Mouse (Mus musculus) kidney, embryonic 16.5 days (tissue): Measurements from ENCODE around the gene Zmym5. TPM values are rescaled to one million over a fixed set of nuclear protein-coding genes. Genes with fewer than 3 reads are reported as not detected.
"Not testable (repeated sequence)": the region's sequence is repeated elsewhere in the genome, so short reads cannot be mapped to it uniquely, and the experiment has no call there.

Experiments
- ATAC-seq: fragments of 200-750 bp; cut with Nextera tagmentation; 2 replicates; pipeline ENCODE4 v1.8.0; 2017; ENCODE audit warnings: moderate TSS enrichment; ENCODE audit not compliant: low FRiP score, low TSS enrichment
- H3K27ac ChIP-seq: fragments of 300-500 bp; sonication (generic); 2 replicates; pipeline ENCODE4 v1.5.1; 2014; ENCODE audit warnings: low read length
- H3K27me3 ChIP-seq: fragments of 300-500 bp; sonication (generic); 2 replicates; pipeline ENCODE4 v1.6.1; 2014; ENCODE audit warnings: low read length, control low read depth, mixed read lengths; ENCODE audit not compliant: insufficient read depth
- H3K36me3 ChIP-seq: fragments of 300-500 bp; sonication (generic); 2 replicates; pipeline ENCODE4 v1.6.1; 2014; ENCODE audit warnings: low read length, control low read depth, mixed read lengths; ENCODE audit not compliant: insufficient read depth
- H3K4me1 ChIP-seq: fragments of 300-500 bp; sonication (generic); 2 replicates; pipeline ENCODE4 v1.6.1; 2014; ENCODE audit warnings: low read length, control low read depth, mixed read lengths; ENCODE audit not compliant: insufficient read depth
- H3K4me2 ChIP-seq: fragments of 300-500 bp; sonication (generic); replicated peaks from 2 replicates; pipeline ENCODE4 v1.6.1; 2014; ENCODE audit warnings: low read depth, low read length
- H3K4me3 ChIP-seq: fragments of 300-500 bp; sonication (generic); 2 replicates; pipeline ENCODE4 v1.5.1; 2014; ENCODE audit warnings: mild to moderate bottlenecking, low read length
- H3K9ac ChIP-seq: fragments of 300-500 bp; sonication (generic); replicated peaks from 2 replicates; pipeline ENCODE4 v1.6.1; 2014; ENCODE audit warnings: low read length
- H3K9me3 ChIP-seq: fragments of 300-500 bp; sonication (generic); 2 replicates; pipeline ENCODE4 v1.6.1; 2016; ENCODE audit warnings: low read length, control low read depth
- WGBS: fragments of 180-500 bp; shearing (Covaris S2); extraction: QIAGEN DNeasy Blood & Tissue Kit; methylation state at CpG from one replicate; pipeline ENCODE4 v1.1.7; 2014; 5-methylcytosine and 5-hydroxymethylcytosine counted together
- polyA plus RNA-seq: library from polyadenylated mRNA; unstranded; fragments of >200 nt; fragmentation: Nextera tagmentation; extraction: Ambion mirVana; gene quantifications from 2 replicates; pipeline ENCODE4 v1.2.1, GENCODE M21; 2015

Zmym5 gene
- 29.2 and 33.5 TPM in 2 replicates for polyA plus RNA-seq

DNA sequence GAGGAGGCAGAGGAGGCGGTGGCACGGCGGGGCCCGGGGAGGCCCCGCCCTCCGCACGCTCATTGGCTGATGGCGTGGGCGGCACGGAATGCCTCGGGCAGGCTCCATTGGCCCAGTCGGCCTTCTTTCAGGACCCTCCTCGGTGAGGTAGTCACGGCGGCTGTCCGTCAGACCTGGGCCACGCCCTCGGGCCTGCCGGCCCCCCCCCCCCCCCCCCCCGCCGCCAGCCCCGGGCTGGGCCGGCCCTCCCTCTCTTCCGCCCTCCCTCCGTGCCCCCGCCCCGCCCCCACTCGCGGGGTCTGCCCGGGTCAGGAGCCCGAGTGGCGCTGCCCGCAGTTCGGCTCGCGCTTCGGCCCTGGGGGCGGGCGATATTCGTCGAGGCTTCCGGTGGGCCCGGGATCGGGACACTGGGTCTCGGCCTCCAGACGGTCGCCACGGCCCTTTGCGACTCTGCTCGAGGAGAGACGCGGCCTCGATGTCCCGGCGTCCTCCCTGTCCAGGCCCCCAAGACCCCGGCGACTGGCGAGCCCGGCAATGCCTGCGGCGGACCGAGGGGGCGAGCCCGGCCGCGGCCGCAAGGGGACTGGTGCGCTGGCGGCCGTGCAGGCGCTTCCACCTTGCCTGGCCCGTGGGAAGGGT lies at the start of gene Zmym5:
TSS of gene Zmym5 (minus strand) at position 16 of the 639 bp plus-strand sequence.
- WGBS, result under 1% methylated on average over 46 of the region's 72 CpGs

DNA sequence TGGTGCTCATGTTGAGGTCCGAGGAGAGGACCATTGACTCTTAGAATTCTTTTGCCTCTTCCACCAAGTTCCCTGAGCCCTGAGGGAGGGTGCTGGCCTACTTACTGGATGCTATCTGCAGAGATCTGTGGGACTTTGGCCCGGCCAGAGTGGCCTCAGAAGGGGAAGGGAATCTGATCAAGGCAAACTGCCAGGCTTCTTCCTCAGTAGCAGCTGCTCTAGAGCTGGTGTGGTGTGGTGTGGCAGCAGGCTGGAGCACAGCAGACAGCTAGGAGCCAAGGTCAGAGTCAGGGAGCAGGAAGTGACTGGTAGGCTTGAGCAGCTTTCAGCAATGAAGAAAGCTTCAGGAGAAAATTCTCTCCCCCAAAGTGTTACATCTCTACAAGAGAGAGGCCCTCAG lies 38.2 kb upstream of the Zmym5 start:
- H3K9ac ChIP-seq, result no peak overlapping the region
- H3K27ac ChIP-seq, result no peak overlapping the region
- no peaks in the 10 kb centered on the region for H3K27me3 ChIP-seq
- no peaks in the 10 kb centered on the region for H3K36me3 ChIP-seq
- peaks cover 15% of the 10 kb centered on the region for H3K9me3 ChIP-seq
- no peaks in the 10 kb centered on the region for H3K4me1 ChIP-seq
- WGBS, result 58% methylated on average over 2 of the region's 2 CpGs
- H3K4me2 ChIP-seq, result no peak overlapping the region
- no peak for ATAC-seq
- no peak overlapping the region for H3K4me3 ChIP-seq

More for the DNA sequence above, at the start of gene Zmym5:
- Histone ChIP-seq H3K9ac (peak within 1 kb of the TSS; percentile 85), H3K27ac (peak within 1 kb of the TSS; percentile 96), H3K4me3 (peak within 1 kb of the TSS; percentile 74), H3K4me1 (peaks cover 23% of the 10 kb centered on the region), H3K4me2 (peak within 1 kb of the TSS; percentile 67)
- H3K9me3 ChIP-seq, H3K36me3 ChIP-seq, H3K27me3 ChIP-seq: not testable (repeated sequence)
- peak; percentile 98 for ATAC-seq

DNA sequence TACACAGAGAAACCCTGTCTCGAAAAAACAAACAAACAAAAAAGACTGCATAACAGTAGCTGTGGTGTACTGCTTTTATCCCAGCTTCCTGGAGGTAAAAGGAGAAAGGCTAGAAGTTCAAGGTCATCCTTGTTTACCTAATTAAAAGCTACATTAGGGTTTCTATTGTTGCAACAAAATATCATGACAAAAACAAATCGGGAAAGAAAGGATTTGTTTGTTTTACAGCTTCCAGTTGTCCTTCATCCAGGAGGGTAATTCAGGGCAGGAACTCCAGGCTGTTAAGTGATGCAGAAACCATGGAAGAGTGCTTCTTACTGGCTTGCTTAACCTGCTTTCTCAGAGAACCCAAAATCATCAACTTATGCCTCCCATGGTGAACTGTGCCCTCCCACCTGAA lies 36.8 kb upstream of the Zmym5 start:
- no peak overlapping the region for H3K27ac ChIP-seq
- ATAC-seq, result no peak
- H3K9me3 ChIP-seq, result peaks cover 4% of the 10 kb centered on the region
- H3K9ac ChIP-seq, result no peak overlapping the region
- H3K4me3 ChIP-seq, result no peak overlapping the region
- 66% methylated on average over 2 of the region's 2 CpGs for WGBS
- no peaks in the 10 kb centered on the region for H3K36me3 ChIP-seq
- no peak overlapping the region for H3K4me2 ChIP-seq
- peaks cover 5% of the 10 kb centered on the region; the same call in 1 of the 2 replicates for H3K4me1 ChIP-seq
- H3K27me3 ChIP-seq, result no peaks in the 10 kb centered on the region

DNA sequence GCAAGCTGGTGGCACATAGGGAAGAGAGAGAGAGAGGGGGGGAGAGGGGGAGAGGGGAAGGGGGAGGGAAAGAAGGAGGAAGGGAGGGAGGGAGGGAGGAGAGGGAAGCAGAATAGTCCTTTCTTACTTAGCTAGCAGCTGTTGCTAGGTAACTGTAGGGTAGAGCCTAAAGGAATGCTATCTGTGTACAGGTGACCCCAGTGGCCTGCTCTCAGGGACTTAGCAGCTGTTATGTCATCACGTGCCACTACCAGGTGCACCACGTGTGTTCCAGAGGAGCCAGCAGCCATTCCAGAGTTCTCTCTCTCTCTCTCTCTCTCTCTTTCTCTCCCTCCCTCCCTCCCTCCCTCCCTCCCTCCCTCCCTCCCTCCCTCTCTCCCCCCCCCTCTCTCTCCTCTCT lies 33.0 kb upstream of the Zmym5 start:
- no peak for ATAC-seq
- peaks cover 5% of the 10 kb centered on the region; the same call in 1 of the 2 replicates for H3K4me1 ChIP-seq
- H3K4me3 ChIP-seq, result no peak overlapping the region
- H3K27ac ChIP-seq, result peak overlapping the region; percentile 57; the same call in 1 of the 2 replicates
- no peaks in the 10 kb centered on the region for H3K27me3 ChIP-seq
- 8% methylated on average over 2 of the region's 2 CpGs for WGBS
- no peak overlapping the region for H3K9ac ChIP-seq
- no peak overlapping the region for H3K4me2 ChIP-seq
- no peaks in the 10 kb centered on the region for H3K36me3 ChIP-seq
- no peaks in the 10 kb centered on the region for H3K9me3 ChIP-seq

DNA sequence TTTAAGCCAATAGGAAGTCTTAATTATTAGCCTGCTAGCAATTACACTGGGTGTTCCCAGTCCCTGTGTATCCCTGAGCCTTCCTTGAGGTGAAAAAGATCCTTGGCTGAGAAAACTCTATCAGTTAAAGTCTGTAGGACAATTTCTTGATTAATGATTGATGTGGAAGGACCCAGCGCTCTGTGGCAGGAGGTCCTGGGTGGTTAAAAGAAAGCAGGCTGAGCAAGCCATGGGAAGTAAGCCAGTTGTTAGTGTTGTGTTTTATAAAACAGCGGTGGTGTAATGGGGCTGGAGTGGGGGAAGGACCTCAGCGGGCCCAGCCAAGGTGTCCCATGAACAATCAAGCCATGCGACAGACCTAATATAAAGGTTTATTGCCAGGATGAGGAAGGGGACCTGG lies 32.5 kb upstream of the Zmym5 start:
- Histone ChIP-seq H3K4me2 (no peak overlapping the region), H3K4me3 (no peak overlapping the region), H3K27me3 (no peaks in the 10 kb centered on the region), H3K4me1 (peaks cover 5% of the 10 kb centered on the region; the same call in 1 of the 2 replicates), H3K9ac (no peak overlapping the region), H3K9me3 (no peaks in the 10 kb centered on the region), H3K36me3 (no peaks in the 10 kb centered on the region), H3K27ac (peak overlapping the region; percentile 57)
- WGBS, result 24% methylated on average over 4 of the region's 4 CpGs
- ATAC-seq, result peak; percentile 82

DNA sequence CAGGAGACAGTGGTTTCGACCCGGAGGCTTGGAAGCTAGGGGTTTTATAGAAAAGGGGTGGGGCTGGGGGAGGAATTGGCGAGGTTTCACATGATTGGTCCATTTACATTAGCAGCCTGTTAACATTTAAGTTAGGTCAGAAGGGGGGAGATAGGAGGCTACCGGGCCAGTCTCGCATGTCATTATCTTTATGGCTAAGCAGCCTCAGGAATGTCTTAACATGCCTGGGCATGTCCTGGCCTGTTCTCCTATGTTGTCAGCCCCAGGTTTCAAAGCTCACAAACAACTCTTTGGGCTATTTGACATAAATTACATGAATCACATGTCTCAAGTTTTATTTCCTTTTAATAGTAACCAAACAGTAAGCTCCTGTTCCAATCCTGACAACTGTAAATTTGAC lies 23.1 kb upstream of the Zmym5 start:
- not testable (repeated sequence) for ATAC-seq, H3K9ac ChIP-seq, H3K9me3 ChIP-seq, H3K27ac ChIP-seq, H3K27me3 ChIP-seq, H3K4me2 ChIP-seq, H3K4me1 ChIP-seq, H3K36me3 ChIP-seq, H3K4me3 ChIP-seq
- 83% methylated on average over 5 of the region's 5 CpGs for WGBS

DNA sequence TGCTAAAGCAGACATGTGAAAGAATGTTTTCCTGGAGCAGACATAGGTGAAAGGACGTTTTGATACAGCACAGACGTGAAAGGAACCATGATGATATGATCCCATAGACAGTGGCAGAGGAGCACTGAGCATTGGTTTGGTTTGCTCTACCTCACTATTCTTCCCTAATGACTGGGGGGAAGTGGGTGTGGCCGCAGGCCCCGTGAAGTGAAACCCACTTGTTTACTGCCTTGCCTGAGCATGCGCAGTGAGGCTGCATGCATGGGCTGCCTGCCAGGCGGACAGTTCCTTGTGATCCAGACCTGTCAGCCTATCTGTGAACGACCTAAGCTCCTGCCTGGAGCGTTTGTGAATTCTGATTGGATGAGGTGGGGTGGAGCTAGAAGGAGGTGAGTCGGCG lies 21.7 kb upstream of the Zmym5 start:
- H3K9me3 ChIP-seq, ATAC-seq, H3K9ac ChIP-seq, H3K27me3 ChIP-seq, H3K4me1 ChIP-seq, H3K4me2 ChIP-seq, H3K4me3 ChIP-seq, H3K36me3 ChIP-seq: not testable (repeated sequence)
- WGBS, result 64% methylated on average over 10 of the region's 10 CpGs
- 0 out of 2 replicates have a peak overlapping the region, but pooled peaks have one; percentile 1 for H3K27ac ChIP-seq

DNA sequence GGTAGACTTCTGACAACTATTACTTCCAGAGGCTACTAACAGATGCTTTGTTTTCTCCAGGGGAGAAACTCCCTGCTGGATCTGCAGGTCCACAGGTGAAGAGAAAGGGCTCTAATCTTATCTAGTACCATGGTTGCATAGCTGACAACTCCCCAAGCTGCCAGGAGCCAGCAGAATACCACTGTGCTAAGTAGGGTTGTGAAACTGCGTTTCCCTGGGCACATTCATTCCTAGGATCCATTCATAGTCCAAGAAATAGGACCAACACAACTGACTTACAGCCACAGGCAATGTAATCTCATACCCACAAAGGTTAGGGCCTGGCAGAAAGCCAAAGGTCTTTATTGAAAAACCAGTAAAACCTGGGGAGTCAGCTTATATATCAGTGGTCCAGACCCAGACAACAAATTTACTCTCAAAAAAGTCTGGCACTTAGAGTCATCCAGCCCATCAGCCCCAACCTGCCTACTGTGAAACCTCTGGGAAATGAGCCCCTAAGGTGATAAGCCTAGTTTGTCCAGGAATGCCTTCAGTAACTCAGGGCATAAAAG lies 21.1 kb upstream of the Zmym5 start:
- 60% methylated on average over 1 of the region's 1 CpGs for WGBS
- H3K9me3 ChIP-seq, result peaks cover 5% of the 10 kb centered on the region; the same call in 1 of the 2 replicates
- no peaks in the 10 kb centered on the region for H3K27me3 ChIP-seq
- no peaks in the 10 kb centered on the region for H3K4me1 ChIP-seq
- 0 out of 2 replicates have a peak overlapping the region, but pooled peaks have one; percentile 1 for H3K27ac ChIP-seq
- H3K9ac ChIP-seq, result no peak overlapping the region
- no peaks in the 10 kb centered on the region for H3K36me3 ChIP-seq
- no peak overlapping the region for H3K4me3 ChIP-seq
- H3K4me2 ChIP-seq, result no peak overlapping the region
- ATAC-seq, result no peak

DNA sequence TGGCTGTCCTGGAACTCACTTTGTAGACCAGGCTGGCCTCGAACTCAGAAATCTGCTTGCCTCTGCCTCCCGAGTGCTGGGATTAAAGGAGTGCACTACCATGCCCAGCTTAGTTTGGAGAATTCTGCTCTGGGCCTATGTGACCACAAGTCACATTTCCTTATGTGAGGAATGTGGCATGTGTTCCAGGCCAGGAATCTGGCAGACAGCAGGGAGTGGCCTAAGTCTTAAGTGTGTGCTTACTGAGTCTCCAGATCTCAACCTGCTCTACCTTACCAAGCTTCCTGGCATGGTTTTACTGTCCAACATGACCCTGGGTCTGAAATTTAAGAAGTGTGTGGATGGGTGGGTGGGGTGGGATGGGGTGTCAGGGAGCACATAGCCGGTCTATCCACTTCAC lies 20.6 kb upstream of the Zmym5 start:
- ATAC-seq, result no peak
- H3K36me3 ChIP-seq, result no peaks in the 10 kb centered on the region
- H3K4me3 ChIP-seq, result no peak overlapping the region
- H3K9ac ChIP-seq, result no peak overlapping the region
- no peaks in the 10 kb centered on the region for H3K4me1 ChIP-seq
- 81% methylated on average over 3 of the region's 3 CpGs for WGBS
- no peak overlapping the region for H3K4me2 ChIP-seq
- peaks cover 5% of the 10 kb centered on the region; the same call in 1 of the 2 replicates for H3K9me3 ChIP-seq
- no peak overlapping the region for H3K27ac ChIP-seq
- no peaks in the 10 kb centered on the region for H3K27me3 ChIP-seq

DNA sequence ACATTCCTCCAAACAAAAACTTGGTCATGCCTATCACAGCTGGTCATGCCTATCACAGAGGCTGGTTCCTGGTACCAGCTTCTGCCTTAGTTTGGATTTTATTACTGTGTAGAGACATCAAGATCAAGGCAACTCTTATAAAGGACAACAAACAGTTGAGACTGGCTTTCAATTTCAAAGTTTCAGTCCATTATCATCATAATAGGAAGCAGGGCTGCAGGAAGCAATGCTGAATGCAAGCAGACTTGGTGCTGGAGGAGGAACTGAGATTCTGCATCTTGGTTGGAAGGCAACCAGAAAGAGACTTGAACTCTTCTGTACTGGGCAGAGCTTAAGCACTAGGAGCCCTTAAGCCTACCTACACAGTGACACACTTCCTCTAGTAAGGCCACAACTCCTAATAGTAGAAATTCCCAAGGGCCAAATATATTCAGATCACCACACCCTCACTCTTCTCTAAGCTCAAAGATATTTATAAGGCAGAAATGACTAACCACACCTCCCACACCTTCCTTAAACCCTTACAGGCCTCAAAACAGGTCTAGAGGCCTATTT lies 19.1 kb upstream of the Zmym5 start:
- no peaks in the 10 kb centered on the region for H3K4me1 ChIP-seq
- H3K36me3 ChIP-seq, result no peaks in the 10 kb centered on the region
- no peak overlapping the region for H3K27ac ChIP-seq
- H3K9ac ChIP-seq, result no peak overlapping the region
- H3K9me3 ChIP-seq, result peaks cover 5% of the 10 kb centered on the region; the same call in 1 of the 2 replicates
- H3K27me3 ChIP-seq, result no peaks in the 10 kb centered on the region
- ATAC-seq, result no peak
- H3K4me3 ChIP-seq, result no peak overlapping the region
- H3K4me2 ChIP-seq, result no peak overlapping the region
